Mouse (Mus musculus): ENCODE results near the gene Tmem251. TPM values are rescaled to one million over a fixed set of nuclear protein-coding genes. Genes with fewer than 3 reads are reported as not detected.

Gene Tmem251
- polyA plus RNA-seq (2012; rRNA removed), result 4.9 and 5.0 TPM in 2 replicates

DNA sequence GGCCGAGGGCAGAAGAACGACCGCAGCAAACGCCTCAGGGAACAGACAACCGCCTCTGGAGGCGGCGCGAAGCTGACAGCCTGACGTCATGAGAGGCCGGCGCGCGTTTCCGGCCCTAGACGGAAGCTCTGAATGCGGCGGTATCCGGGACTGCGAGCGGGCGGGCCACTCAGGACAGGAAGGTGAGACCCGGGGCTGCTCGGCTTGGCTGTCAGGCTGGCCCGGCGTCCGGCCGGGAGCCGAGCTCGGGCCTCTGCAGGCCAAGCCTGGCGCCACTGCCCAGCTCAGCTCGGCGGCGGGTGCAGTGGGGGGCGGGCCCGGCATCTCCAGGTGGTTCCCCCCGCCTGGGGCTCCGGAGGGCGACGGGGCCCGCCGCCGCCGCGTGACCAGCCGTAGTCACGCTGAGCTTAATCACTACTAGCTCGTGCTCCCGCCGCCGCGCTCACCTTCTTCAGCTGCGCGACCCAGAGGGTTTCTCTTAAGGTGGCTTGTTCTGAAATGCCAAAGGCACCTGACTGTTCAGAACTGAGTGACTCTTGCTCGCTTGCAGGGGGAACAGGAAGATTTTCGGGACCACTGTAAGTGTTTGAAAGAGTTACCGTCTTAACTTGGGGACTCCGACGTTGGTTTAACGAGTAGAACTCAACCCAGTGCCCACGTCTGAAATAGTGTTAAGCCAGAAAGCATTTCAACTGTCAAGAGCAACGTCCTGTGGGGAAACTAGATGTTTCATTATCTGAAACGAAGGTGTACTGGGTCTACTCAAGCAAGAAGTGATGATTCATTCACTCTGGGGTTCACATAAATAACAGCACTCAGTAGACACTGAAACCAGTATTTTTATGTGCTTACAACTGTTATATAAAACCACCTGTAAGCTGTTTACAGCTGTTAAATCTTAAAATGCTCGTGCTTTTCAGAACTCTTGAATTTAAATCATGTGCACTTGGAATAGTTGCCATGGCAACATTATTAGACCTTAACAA is at the start of gene Tmem251, which contains the start of gene Moap1:
Gene Tmem251, plus strand, starts transcription at position 174 of the 986 bp plus-strand sequence.
Gene Moap1, minus strand, starts transcription at position 73 of the 986 bp plus-strand sequence.
- TF ChIP-seq CTCF (IDR thresholded peaks at IDR 0.05; ENCODE audit: borderline replicate concordance, extremely low read depth, insufficient read depth, insufficient read length) (no peak), POLR2A (IDR thresholded peaks at IDR 0.05; ENCODE audit: borderline replicate concordance, extremely low read depth, insufficient read depth, insufficient read length, poor library complexity, severe bottlenecking) (peak; percentile 57)
- peak; percentile 96 for DNase-seq (ENCODE audit: low read depth)

DNA sequence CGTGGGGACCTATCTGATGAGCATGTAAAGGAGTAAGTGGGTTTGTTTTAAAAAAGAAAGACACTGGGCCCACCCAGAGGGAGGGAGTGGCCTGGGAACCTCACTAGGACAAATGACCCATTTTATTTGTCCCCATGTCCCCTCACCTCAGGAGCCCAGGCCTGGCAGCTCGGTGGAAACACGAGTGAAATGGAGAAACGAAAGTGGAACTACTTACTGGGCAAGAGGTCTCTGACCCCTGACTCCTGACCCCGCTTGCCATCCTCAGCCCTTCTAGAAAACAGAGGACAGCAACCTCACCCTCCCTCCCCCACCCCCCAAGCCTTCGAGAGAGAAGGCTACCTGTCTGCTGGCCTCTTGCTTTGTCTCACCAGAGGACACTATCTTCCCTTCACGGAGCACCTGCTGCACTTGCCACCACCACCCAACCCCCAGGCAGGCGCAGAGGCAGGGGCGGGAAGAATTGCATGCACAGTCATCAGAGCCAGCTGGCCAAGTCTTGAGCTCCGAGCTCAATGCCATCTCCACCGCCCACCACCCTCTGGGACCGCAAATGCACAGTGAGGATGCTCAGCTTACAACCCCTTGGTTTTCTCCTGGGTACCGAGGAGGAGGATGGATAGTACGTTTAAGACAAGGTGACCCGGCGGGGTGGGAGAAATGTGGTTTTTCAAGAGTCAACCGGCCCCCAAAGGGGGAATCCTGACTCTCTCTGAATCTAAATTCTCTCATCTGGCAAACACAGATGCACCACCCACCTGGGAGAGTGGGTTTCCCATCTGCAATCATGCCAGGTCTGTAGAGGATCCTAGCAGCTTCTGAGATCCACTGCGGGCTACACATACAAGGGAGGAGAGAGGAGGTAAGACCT is 48.0 kb upstream of the Tmem251 start:
- TF ChIP-seq CTCF (IDR thresholded peaks at IDR 0.05; ENCODE audit: borderline replicate concordance, extremely low read depth, insufficient read depth, insufficient read length) (no peak), POLR2A (IDR thresholded peaks at IDR 0.05; ENCODE audit: borderline replicate concordance, extremely low read depth, insufficient read depth, insufficient read length, poor library complexity, severe bottlenecking) (no peak)

DNA sequence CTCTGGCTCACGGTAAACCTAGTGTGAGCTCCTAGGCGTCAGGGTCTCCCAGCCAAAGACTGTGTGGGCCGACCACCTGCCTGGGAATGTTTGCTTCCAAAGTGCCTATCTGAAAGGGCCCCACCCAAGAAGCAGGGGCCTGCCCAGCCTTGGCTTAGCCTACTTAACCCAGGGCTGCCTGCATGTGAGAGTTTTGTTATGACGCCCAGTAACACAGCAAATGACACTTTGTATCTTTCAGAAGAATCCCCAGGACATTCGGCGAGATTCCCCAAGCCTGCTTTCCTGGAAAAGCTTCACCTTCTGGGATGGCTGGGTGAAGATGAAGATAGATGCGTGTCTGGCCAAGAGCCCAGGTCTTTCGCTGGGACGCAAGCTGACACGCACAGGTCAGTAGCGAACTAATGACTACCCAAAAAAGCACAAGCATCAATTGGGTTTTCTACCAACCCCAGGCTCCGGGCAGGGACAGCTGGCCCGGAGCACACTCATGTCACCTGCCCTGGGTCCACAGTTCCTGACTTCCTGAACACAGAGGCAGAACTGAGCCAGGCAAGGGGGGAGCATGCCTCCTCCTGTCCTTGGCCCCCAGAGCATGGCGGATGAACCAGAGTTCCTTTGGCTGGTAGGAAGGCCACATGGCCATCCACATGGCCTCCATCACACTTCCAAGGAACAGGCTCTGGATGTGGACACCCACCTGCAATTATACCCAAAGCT is 46.8 kb upstream of the Tmem251 start:
- TF ChIP-seq CTCF (IDR thresholded peaks at IDR 0.05; ENCODE audit: borderline replicate concordance, extremely low read depth, insufficient read depth, insufficient read length), result no peak
- no peak for TF ChIP-seq POLR2A (IDR thresholded peaks at IDR 0.05; ENCODE audit: borderline replicate concordance, extremely low read depth, insufficient read depth, insufficient read length, poor library complexity, severe bottlenecking)
- no peak for DNase-seq (ENCODE audit: low read depth)

More for the DNA sequence above, 48.0 kb upstream of the Tmem251 start:
- DNase-seq (ENCODE audit: low read depth), result no peak

DNA sequence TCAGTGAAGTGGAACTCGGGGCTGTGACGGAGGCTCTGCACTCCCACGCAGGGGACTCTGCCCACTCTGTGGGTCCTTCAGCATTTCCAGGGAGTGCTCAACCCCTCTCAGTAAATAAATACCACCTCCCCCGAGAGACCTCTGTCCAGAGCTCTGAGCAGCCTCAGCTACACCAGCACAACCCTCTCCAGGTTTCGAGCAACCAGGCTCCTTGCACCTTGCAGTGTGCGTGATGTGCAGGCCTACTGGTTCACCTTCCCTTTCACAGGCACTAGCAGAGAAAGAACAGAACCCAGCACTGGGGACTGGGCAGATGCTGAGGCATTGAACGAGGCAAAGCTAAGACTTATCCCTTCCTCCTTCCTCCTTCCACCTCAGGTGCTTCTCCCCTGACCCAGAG is 46.2 kb upstream of the Tmem251 start:
- TF ChIP-seq POLR2A (IDR thresholded peaks at IDR 0.05; ENCODE audit: borderline replicate concordance, extremely low read depth, insufficient read depth, insufficient read length, poor library complexity, severe bottlenecking), result no peak
- TF ChIP-seq CTCF (IDR thresholded peaks at IDR 0.05; ENCODE audit: borderline replicate concordance, extremely low read depth, insufficient read depth, insufficient read length), result no peak
- no peak for DNase-seq (ENCODE audit: low read depth)

DNA sequence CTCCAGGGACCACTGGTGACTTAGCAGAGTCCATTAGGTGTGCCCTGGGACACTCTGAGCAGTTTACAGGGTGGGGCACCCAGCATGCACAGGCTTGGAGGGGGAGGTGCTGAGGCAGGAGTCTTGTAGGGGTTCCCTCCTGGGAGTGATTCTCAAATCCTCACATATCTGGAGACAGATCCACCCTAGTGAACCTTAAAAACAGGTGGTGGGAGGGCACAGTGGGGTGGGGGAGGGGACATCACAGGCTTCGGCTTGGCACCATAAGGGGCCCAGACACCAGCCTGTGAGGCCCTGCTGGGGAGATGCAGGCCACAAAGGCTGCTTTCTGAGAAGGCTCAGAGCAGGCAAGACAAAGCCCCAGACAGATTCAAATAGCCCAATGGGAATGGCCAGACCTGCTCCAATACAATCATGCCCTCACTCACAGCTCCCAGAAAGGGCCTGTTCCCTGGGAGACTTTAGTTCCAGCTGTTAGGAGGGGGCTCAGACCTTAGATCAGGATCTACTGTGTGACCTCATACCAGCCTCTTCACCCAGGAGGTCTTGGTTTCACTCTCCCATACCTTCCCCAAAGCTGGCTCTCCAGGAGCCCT is 45.4 kb upstream of the Tmem251 start:
- peak; percentile 76 for DNase-seq (ENCODE audit: low read depth)
- TF ChIP-seq POLR2A (IDR thresholded peaks at IDR 0.05; ENCODE audit: borderline replicate concordance, extremely low read depth, insufficient read depth, insufficient read length, poor library complexity, severe bottlenecking), result no peak
- no peak for TF ChIP-seq CTCF (IDR thresholded peaks at IDR 0.05; ENCODE audit: borderline replicate concordance, extremely low read depth, insufficient read depth, insufficient read length)

DNA sequence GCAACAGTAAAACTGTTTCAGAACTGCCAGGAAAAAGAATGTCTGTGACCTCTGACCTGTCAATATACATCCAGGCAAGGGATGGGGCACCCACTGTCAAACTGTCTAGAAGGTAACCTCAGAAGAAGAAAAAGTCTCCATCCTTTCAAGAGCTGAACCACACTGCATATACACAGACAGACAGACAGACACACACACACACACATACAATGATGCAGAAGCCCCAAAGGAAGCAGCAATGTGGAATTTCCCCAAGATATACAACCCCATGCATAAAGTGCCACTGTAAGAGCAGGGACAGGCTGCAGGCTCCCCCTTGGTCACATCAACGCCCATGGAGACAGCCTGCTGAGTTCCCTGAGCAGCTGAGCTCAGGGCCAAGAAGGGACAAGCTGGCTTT is 44.4 kb upstream of the Tmem251 start:
- DNase-seq (ENCODE audit: low read depth), result no peak
- TF ChIP-seq CTCF (IDR thresholded peaks at IDR 0.05; ENCODE audit: borderline replicate concordance, extremely low read depth, insufficient read depth, insufficient read length) (no peak), POLR2A (IDR thresholded peaks at IDR 0.05; ENCODE audit: borderline replicate concordance, extremely low read depth, insufficient read depth, insufficient read length, poor library complexity, severe bottlenecking) (no peak)

DNA sequence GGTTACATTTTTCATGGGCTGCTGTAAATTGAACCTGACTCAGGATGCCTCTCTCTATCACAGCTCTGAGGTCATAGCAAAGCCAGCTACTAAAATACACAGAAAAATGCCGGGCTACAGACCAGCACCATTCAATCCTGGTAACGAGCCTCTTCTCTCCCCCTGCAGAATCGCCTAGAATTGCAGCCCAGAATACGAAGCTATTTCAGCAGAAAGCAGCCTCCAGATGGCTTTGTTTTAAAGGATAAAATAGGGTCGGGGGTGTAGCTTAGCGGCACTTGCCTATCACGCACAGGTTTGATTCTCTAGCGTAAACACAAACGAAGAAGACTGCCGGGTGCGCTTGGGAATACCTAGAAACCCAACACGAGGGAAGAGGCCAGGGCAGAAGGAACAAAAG is 43.1 kb upstream of the Tmem251 start:
- DNase-seq (ENCODE audit: low read depth), result peak; percentile 53
- TF ChIP-seq CTCF (IDR thresholded peaks at IDR 0.05; ENCODE audit: borderline replicate concordance, extremely low read depth, insufficient read depth, insufficient read length), result no peak
- no peak for TF ChIP-seq POLR2A (IDR thresholded peaks at IDR 0.05; ENCODE audit: borderline replicate concordance, extremely low read depth, insufficient read depth, insufficient read length, poor library complexity, severe bottlenecking)

DNA sequence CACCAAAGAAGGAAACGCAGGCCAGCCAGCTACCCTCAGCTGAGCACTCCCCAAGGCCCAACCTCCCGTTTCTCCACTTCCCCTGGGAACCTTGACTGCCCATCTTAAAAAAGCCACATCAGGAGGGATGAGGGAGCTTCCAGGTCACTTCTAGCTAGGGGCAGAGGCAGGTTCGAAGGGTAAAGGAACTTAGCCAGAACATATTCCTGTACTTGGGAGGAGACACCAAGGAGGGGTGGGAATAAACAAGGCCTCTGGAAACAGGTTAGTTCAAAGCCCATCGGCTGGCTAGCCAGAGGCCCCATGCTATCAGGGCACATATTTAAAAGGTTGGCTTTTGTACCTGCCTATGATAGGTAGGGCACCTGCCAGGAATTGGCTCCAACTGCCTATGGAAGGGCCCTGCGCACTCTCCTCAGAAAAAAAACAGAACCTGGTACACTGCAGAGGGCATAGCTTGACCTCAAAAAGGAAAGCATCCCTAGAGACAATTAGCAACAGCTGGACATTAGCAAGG is 41.8 kb upstream of the Tmem251 start:
- DNase-seq (ENCODE audit: low read depth), result no peak
- TF ChIP-seq POLR2A (IDR thresholded peaks at IDR 0.05; ENCODE audit: borderline replicate concordance, extremely low read depth, insufficient read depth, insufficient read length, poor library complexity, severe bottlenecking) (no peak), CTCF (IDR thresholded peaks at IDR 0.05; ENCODE audit: borderline replicate concordance, extremely low read depth, insufficient read depth, insufficient read length) (no peak)

DNA sequence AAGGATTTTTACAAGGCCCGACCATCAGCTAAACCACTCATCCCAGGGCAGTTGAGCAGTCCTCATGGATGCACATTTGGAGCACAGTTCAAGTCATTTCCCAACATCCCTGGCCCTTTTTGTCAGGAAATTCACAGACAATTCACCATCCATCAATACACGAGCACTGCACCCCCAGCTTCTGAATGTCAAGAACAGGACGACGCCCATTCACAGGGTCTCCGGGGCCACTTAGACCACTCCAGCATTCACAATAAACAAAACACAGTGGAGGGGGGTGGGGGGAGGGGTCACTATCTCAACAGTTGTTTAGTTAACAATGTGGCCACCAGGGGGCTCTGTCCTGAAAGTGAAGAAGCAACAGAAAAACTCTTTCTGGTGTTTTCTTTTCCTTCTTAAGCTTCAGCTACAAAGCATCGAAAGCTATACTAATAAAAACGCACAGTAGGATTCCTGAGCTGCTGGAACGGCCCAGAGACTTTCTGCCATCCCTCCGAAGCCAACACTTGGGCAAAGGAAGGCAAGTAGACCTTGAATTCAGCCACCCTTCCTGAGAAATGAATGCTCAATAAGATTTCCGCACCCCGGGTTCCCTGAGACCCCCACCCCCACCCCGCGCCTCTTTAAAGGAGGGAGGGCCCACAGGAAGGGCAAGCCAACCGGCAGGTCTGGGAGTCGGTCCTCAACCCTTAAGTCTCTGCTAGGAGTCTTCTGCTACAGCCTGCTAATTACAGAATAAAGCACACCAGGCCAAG is 41.0 kb upstream of the Tmem251 start:
- TF ChIP-seq CTCF (IDR thresholded peaks at IDR 0.05; ENCODE audit: borderline replicate concordance, extremely low read depth, insufficient read depth, insufficient read length) (peak; percentile 67; the same call in 1 of the 2 replicates), POLR2A (IDR thresholded peaks at IDR 0.05; ENCODE audit: borderline replicate concordance, extremely low read depth, insufficient read depth, insufficient read length, poor library complexity, severe bottlenecking) (no peak)

More for the DNA sequence above, 41.0 kb upstream of the Tmem251 start:
- DNase-seq (ENCODE audit: low read depth), result peak; percentile 91

All from brain, embryonic 14.5 days (tissue).